In the genomic region with DNA sequence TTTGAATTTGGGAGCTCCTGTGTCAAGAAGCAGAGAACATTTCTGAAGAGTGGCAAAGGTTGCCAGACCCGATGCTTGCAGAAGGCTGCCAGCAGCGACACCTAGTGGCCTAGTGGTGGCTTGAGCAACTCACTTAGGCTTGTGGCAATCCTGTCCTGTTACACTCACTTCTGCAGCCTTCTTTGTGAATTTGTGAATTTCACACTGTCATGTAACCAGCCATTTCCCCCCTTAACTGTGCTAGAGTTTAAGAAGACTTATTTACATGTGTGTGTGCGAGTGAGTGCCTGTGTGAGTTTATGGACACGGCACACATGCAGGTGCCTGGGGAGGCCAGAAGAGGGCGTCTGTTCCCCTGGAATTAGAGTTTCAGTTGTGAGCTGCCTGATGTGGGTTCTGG, we compare ENCODE assay signal across 8 mouse cellular contexts. TPM values are rescaled to one million over a fixed set of nuclear protein-coding genes. Genes with fewer than 3 reads are reported as not detected.
DNase-seq lines count a peak whose midpoint lies in the region; ATAC-seq and TF ChIP-seq lines count a peak whose summit lies in the region.

No protein-coding gene starts in this region.

- no peak for ATAC-seq in limb, embryonic 11.5 days (ENCODE audit: insufficient number of reproducible peaks, low FRiP score, low TSS enrichment, low read depth)

- TF ChIP-seq POLR2A in embryonic fibroblast, embryonic 13.5 days (IDR thresholded peaks at IDR 0.05; ENCODE audit: low read depth, low read length) = no peak
- TF ChIP-seq POLR2A in thymus, adult 2 months (IDR thresholded peaks at IDR 0.05; ENCODE audit: control insufficient read depth, extremely low read depth, insufficient read depth, low read length, poor library complexity) = no peak

- TF ChIP-seq CTCF in embryonic fibroblast, embryonic 13.5 days (IDR thresholded peaks at IDR 0.05; ENCODE audit: borderline replicate concordance, insufficient read depth, low read length) = peak; percentile 94
- TF ChIP-seq CTCF in thymus, adult 2 months (IDR thresholded peaks at IDR 0.05; ENCODE audit: borderline replicate concordance, control insufficient read depth, extremely low read depth, insufficient read depth, low read length, poor library complexity) = peak; percentile 91; the same call in 1 of the 2 replicates

- no peak overlapping the region for H3K4me3 ChIP-seq in embryonic fibroblast, embryonic 13.5 days (ENCODE audit: insufficient read depth, low read length)
- no peak overlapping the region for H3K4me3 ChIP-seq in limb, embryonic 11.5 days (ENCODE audit: low read depth, low read length)
- H3K4me3 ChIP-seq in thymus, adult 2 months (ENCODE audit: control insufficient read depth, insufficient read depth, low read length) = no peak overlapping the region

- H3K36me3 ChIP-seq in limb, embryonic 11.5 days (ENCODE audit: control insufficient read depth, insufficient read depth, low read length) = no peaks in the 10 kb centered on the region
- no peaks in the 10 kb centered on the region for H3K36me3 ChIP-seq in thymus, adult 2 months (ENCODE audit: control insufficient read depth, insufficient read depth, low read length)

- no peak overlapping the region for H3K9ac ChIP-seq in limb, embryonic 11.5 days (ENCODE audit: low read length)

- peaks cover 8% of the 10 kb centered on the region for H3K4me1 ChIP-seq in embryonic fibroblast, embryonic 13.5 days (ENCODE audit: control insufficient read depth, insufficient read depth, low read length)
- no peaks in the 10 kb centered on the region for H3K4me1 ChIP-seq in limb, embryonic 11.5 days (ENCODE audit: control insufficient read depth, insufficient read depth, low read length)
- no peaks in the 10 kb centered on the region for H3K4me1 ChIP-seq in thymus, adult 2 months (replicated peaks; ENCODE audit: control insufficient read depth, insufficient read depth, low read length)

- H3K4me2 ChIP-seq in limb, embryonic 11.5 days (ENCODE audit: low read depth, severe bottlenecking) = no peak overlapping the region

- DNase-seq in left cerebral cortex, adult 18-20 months (ENCODE audit: low spot score in 2 of 2) = peak; percentile 79 to 85
- DNase-seq in left cerebral cortex, adult 11 months (ENCODE audit: low spot score) = no peak
- peak; percentile 90 for DNase-seq in brain, adult 2 months (ENCODE audit: low read depth, low spot score)
- peak; percentile 68 for DNase-seq in hindlimb bud, embryonic 11.5 days (ENCODE audit: extremely low spot score, low read depth, low spot score)
- DNase-seq in limb, embryonic 11.5 days (ENCODE audit: low spot score) = peak; percentile 91
- DNase-seq in ovary, postnatal 14 days (ENCODE audit: low spot score) = peak; percentile 84
- DNase-seq in thymus, adult 2 months = peak; percentile 79

- H3K9me3 ChIP-seq in limb, embryonic 11.5 days (ENCODE audit: control insufficient read depth, low read length) = no peaks in the 10 kb centered on the region

- no peak overlapping the region for H3K27ac ChIP-seq in embryonic fibroblast, embryonic 13.5 days (ENCODE audit: insufficient read depth, low read length)
- no peak overlapping the region for H3K27ac ChIP-seq in limb, embryonic 11.5 days (replicated peaks; ENCODE audit: low read depth, low read length)
- no peak overlapping the region for H3K27ac ChIP-seq in thymus, adult 2 months (ENCODE audit: control insufficient read depth, insufficient read depth, low read length)

- no peaks in the 10 kb centered on the region for H3K27me3 ChIP-seq in limb, embryonic 11.5 days (ENCODE audit: control insufficient read depth, insufficient read depth, low read length)
- no peaks in the 10 kb centered on the region for H3K27me3 ChIP-seq in thymus, adult 2 months (ENCODE audit: control insufficient read depth, insufficient read depth, low read length)

- WGBS in limb, embryonic 11.5 days = 39% methylated on average over 5 of the region's 5 CpGs
- 58% methylated on average over 5 of the region's 5 CpGs for whole genome bisulfite sequencing in thymus, adult 2 months

RNA-seq across cellular contexts. Expression of a gene that starts 10.9 kb away (rescaled TPM):
- total RNA-seq in left cerebral cortex, adult 18-20 months (2021) = 10 to 100 TPM; 34.2 to 35.5 TPM
- 2.2 and 4.7 TPM in 2 replicates for polyA plus RNA-seq in embryonic fibroblast, embryonic 13.5 days (2011; ENCODE audit: insufficient read length, low read depth, missing spikeins)
- 0.21 and 0.67 TPM in 2 replicates for polyA plus RNA-seq in limb, embryonic 11.5 days (2014; fragmentation: Nextera tagmentation; extraction: Ambion mirVana)
- 4.5 and 5.3 TPM in 2 replicates for polyA plus RNA-seq in thymus, adult 2 months (2012; rRNA removed)

RNA-seq across cellular contexts. Expression of a gene that starts 19.2 kb away (rescaled TPM):
- 1 to 10 TPM; 5.2 to 8.0 TPM for total RNA-seq in left cerebral cortex, adult 18-20 months (2021)
- polyA plus RNA-seq in embryonic fibroblast, embryonic 13.5 days (2011; ENCODE audit: insufficient read length, low read depth, missing spikeins) = 2.7 and 9.3 TPM in 2 replicates
- 17.0 and 17.8 TPM in 2 replicates for polyA plus RNA-seq in limb, embryonic 11.5 days (2014; fragmentation: Nextera tagmentation; extraction: Ambion mirVana)
- polyA plus RNA-seq in thymus, adult 2 months (2012; rRNA removed) = 2.9 and 6.1 TPM in 2 replicates

RNA-seq across cellular contexts. Expression of a gene that starts 27.9 kb away (rescaled TPM):
- 1 to 10 TPM; 1.2 to 3.2 TPM for total RNA-seq in left cerebral cortex, adult 18-20 months (2021)
- 0.70 and 2.5 TPM in 2 replicates for polyA plus RNA-seq in embryonic fibroblast, embryonic 13.5 days (2011; ENCODE audit: insufficient read length, low read depth, missing spikeins)
- 7.3 and 7.5 TPM in 2 replicates for polyA plus RNA-seq in limb, embryonic 11.5 days (2014; fragmentation: Nextera tagmentation; extraction: Ambion mirVana)
- polyA plus RNA-seq in thymus, adult 2 months (2012; rRNA removed) = 0.97 and 1.6 TPM in 2 replicates

RNA-seq across cellular contexts. Expression of a gene that starts 36.0 kb away (rescaled TPM):
- 10 to 100 TPM; 44.6 to 47.2 TPM for total RNA-seq in left cerebral cortex, adult 18-20 months (2021)
- polyA plus RNA-seq in embryonic fibroblast, embryonic 13.5 days (2011; ENCODE audit: insufficient read length, low read depth, missing spikeins) = 43.2 and 55.3 TPM in 2 replicates
- polyA plus RNA-seq in limb, embryonic 11.5 days (2014; fragmentation: Nextera tagmentation; extraction: Ambion mirVana) = 216 and 218 TPM in 2 replicates
- polyA plus RNA-seq in thymus, adult 2 months (2012; rRNA removed) = 150 and 153 TPM in 2 replicates

RNA-seq across cellular contexts. Expression of a gene that starts 37.9 kb away (rescaled TPM):
- total RNA-seq in left cerebral cortex, adult 18-20 months (2021) = 1 to 10 TPM; 3.0 to 4.8 TPM
- 2.3 and 4.5 TPM in 2 replicates for polyA plus RNA-seq in embryonic fibroblast, embryonic 13.5 days (2011; ENCODE audit: insufficient read length, low read depth, missing spikeins)
- 8.2 and 10.5 TPM in 2 replicates for polyA plus RNA-seq in limb, embryonic 11.5 days (2014; fragmentation: Nextera tagmentation; extraction: Ambion mirVana)
- polyA plus RNA-seq in thymus, adult 2 months (2012; rRNA removed) = 11.1 and 11.6 TPM in 2 replicates
